Mouse (Mus musculus): ENCODE data around the gene Gm49369. TPM values are rescaled to one million over a fixed set of nuclear protein-coding genes. Genes with fewer than 3 reads are reported as not detected.
A peak's percentile ranks its signal among the peaks of the same experiment; 100 is the strongest.

Gm49369 gene
- polyA plus RNA-seq, 1 experiment from 2014 or later = 5.1 TPM

GRCm38 (mm10) chr7:142394261-142395190 is 12.1 kb upstream of the Gm49369 start:
- DNase-seq (ENCODE audit: low spot score) = peak; percentile 15

DNA sequence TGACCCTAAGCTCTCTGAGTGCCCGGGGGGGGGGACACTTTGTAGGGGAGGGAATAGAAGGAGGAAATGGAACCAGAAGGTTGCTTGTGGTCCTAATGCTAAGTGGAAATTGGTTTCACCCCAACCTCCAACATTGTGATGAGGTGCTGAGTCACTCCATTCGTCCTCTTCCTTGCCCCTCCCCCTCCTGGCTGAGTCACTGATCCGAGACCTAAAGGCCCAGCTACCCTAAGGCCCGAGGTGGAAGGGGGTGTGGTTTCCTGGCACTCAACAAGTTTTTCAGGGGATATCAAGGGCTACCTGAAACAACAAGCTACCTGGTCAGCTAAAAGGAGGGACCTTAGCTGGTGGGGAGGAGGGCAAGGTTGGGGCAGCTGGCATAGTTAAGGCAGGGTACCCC is 10.7 kb upstream of the Gm49369 start:
- DNase-seq (ENCODE audit: low spot score) = no peak

DNA sequence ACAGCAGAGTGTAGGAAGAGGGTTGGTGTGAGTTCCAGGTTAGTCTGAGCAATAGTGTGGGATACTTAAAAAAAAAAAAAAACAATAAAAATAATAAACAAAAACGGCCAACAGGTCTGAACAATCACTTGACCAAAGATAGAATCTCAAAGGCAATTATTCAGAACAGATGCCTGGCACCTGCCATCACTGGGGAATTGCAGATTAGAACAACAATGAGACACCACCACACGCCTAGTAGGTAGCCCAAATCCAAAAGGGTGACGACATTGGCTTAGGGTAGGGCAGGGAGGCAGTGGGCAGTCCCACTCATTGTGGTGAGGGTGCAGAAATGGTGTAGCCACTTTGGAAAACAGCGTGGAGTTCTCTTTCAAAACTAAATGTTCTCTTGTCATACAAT is 9.1 kb upstream of the Gm49369 start:
- no peak for DNase-seq (ENCODE audit: low spot score)

DNA sequence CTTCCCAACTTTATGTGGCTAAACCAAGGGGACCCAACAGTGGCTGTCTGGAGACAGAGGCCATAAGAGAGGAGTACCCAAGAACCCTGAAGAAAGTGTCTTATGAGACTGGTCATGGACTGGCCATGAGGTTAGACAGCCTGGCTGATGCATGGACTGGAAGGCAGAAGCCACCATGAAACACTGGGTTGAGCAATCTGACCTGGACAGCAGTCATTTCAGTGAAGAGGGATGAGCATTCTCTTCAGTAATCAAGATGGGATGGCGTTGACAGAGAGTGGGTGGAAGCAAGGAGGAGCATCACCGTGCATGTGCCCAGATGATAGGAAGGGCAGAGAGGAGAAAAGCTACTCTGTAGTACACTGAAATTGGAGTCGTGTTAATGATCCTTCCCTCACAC is 8.6 kb upstream of the Gm49369 start:
- DNase-seq (ENCODE audit: low spot score) = no peak

DNA sequence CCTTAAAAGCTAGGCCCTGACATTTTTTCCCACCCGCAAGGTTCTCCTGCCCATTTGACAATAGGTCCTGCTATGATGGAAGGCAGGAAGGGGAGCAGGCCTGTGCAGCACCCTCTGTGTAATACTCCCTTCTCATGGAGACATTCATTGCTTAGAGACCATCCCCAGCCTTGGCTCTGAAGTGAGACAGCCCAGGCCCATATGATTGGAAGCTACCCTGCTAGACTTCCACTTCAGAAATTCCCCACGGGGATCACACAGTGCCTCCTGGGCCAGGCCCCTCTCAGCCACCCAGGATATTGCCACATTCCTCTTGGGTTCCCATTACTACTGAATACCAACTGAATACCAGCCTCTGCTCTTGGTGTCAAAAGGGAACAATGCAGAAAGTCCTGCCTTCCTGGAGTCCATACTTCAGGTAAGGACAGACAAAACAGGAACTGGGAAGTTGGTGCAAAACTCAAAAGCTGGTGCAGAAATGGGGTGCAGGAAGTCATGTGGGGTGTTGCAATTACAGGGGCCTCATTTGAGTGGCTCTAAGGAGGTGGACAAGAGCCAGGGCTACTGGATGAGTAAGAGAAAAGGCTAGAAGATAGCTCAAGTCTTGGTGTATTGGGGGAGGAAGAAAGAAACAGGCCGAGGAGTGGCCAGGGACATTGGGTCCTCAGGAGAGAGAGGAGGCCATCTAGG is 7.6 kb upstream of the Gm49369 start:
- no peak for DNase-seq (ENCODE audit: low spot score)

DNA sequence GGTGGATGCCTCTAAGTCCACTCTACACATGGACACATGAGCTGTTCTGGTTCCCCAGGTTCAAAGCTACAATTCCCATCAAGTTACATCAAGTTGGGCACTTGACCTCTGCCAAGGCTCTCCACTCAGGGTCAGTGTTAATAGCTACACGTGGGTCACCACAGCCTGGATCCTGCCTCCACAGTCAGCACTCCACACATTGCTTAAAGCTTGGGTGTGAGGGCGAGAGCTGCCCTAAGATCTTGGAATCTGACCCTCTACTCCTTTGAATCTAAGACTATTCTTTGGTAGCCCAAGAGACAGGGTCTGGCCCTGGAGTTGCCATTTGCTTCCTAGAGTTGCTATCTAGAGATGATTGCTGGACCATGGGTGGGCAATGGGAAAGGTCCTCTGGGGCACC is 6.3 kb upstream of the Gm49369 start:
- DNase-seq (ENCODE audit: low spot score) = no peak

DNA sequence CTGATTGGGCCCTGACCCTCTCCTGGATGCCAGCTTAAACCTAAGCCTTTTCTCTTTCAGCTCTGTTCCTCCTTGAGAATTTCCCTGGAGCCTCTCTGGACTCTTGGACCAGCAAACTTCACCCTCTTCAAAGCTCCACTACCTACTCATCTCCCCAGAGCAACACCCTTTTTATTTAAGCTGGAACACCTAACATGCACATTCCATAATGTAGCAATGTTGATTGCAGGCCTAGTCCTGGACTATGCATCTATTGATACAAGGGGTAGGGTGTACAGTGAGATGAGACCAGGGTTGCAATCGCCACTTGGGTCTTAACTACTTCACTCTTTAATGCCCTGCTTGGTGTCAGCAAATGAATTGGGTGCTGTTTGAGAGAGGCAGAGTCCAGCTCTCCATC is 5.7 kb upstream of the Gm49369 start:
- no peak for DNase-seq (ENCODE audit: low spot score)

DNA sequence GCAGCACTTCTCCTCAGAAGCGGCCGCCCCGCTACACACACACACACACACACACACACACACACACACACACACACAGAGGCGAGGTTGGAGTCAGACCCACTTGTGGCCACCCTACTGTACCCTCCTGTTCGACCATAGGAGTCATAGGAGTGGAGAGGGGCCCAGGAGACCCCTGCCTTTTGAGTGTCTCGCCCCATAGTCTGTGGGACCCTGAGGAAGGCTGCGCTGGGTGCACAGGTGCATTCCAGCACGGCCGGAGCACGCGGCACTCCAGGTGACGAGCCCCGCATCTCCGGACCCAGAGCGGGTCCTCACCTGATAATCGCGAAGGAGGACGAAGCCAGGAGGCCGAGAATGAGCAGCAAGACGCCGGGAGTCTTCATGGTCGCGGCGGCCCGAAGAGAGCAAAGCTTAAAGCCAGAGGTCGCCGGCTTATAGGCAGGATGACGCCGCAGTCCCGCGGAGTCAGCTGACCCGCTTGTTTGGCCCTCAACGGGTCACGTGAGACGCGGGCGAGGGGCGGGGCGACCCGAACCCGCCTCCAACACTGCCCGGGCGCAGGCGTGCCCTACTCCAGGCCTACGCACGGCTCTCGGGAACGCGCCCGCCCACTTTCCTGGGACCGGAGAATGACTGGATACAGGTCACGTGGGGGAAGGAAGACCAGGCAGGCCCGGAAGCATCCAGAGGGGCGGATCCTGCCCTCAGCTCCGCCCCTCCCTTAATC is 5.1 kb upstream of the Gm49369 start, which contains the start of gene Ctsd:
Gene Ctsd, minus strand, starts transcription at position 620 of the 730 bp plus-strand sequence.
- DNase-seq (ENCODE audit: low spot score) = peak; percentile 90

- DNase-seq (ENCODE audit: low spot score) = no peak
These were observed 4.2 kb upstream of the Gm49369 start for GRCm38 (mm10) chr7:142386621-142387201.

DNA sequence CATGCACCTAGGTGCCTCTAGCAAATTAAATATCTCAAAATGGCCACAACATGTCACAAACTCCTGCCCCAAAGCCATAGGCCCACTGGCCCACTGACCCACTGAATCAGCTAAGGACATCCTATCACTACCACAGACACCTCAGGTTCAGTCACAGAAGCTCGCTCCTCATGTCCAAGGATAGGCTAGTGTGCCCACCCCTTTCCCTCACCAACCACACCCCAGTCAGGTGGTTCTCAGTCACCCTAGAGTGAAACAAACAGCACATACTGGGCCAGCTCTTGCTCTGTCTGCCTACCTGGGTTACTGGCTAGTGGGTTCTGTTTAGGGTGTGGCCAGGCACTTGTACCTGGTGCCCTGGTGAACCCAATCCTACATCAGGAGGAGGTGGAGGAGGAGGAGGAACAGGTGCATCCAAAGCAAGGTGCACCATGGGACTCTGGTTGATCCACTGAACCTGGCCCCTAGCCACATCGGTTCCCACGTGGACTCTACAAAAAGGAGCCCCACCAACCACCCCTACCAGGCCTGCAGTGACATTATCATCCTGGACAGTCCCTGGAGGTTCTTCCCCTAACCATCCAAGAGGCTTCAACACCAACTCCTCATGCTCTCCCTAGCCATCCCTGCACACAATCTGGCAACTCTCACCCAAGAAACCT is 3.4 kb upstream of the Gm49369 start:
- DNase-seq (ENCODE audit: low spot score) = no peak

GRCm38 (mm10) chr7:142384306-142384705 is 1.8 kb upstream of the Gm49369 start:
- DNase-seq (ENCODE audit: low spot score) = no peak

DNA sequence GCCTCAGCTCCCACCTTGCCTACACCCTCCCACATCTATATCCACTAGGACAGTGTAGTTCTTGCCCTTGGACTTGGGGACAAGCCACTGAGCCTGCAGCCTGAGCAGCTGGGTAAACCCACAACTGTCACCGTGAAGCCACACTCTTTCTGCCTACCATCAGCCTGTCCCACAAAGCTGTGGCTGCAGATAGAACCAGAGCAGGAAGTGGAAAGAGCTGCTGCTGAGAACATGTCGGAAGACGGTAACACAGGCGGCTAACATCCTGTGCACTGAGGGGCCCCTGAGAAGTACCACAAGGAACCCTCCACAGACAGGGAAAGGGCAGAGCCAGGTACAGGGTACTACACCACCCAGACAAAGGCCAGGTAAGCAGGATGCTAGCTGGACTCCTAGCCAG is 1.3 kb downstream of the Gm49369 start:
- DNase-seq (ENCODE audit: low spot score) = peak; percentile 86

DNA sequence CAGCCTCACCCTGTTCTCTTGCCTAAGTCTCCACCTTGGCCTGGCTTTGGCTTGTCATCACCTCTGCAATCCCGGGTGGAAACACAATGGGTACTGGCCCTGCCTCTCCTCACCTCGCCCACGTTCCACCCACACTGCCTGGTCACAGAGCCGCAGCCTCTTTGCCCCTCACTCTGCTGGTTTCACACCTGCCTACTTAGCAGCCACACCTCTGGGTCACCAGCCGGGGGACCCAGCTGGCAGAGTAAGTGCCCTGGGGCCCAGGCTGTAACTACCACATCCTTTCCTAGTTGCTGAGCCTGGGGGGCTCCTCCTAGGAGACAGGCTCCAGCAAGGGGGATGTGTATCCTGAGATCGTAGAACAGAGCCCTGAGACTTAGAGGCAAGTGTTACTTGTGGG is 3.3 kb downstream of the Gm49369 start:
- DNase-seq (ENCODE audit: low spot score) = peak; percentile 78

DNA sequence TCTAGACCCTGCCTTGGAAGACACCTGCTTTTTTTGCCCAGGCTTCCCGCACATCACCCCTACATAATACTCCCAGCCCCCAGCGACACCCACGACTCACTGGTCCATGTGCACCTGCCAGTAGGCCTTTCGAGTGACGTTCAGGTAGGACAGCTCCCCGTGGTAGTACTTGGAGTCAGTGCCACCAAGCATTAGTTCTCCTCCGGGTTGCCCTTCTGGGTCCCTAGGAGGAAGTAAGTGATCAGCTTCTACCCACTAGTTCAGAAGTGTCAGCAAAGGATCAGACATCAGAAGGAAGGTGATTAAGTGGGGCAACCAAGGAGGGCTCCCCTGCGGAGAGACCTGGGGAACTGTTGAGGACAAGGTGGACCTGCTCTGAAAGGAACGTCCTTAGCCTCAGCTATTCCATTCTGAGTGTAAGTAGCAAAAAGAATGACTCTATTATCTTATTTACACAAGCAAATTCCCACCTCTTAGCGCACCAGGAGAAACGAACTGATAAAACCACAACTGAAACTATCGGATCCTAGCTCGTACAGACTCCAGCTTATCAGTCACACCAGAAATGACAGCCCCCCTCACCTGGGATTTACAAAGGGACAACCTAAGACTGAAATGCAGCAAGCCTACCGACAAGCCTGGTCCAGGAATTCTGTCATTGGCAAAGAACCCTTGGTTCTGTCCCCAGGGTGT is 5.1 kb downstream of the Gm49369 start:
- DNase-seq (ENCODE audit: low spot score) = no peak

DNA sequence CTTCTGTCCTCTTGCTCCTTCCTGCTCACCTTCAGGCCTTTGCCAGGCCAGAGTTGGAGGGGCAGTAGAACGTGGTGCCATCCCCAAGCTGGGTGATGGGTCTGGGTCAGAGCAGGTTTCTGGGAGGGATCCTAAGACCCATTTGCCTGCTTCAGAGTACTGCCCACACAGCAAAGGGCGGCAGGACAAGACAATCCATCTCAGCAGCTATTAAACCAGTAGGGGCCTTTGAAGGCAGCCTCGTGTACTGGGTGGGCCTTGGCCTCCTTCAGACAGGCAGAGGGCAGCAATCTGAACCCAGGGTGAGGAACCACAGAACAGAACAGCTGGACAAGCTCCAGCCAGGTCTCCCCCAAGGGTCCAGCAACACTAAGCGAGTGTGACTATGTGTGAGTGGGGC is 6.4 kb downstream of the Gm49369 start:
- no peak for DNase-seq (ENCODE audit: low spot score)

- DNase-seq (ENCODE audit: low spot score) = no peak
These were observed 7.2 kb downstream of the Gm49369 start for GRCm38 (mm10) chr7:142375261-142375724.

GRCm38 (mm10) chr7:142374413-142375015 is 8.0 kb downstream of the Gm49369 start:
- DNase-seq (ENCODE audit: low spot score) = no peak

DNA sequence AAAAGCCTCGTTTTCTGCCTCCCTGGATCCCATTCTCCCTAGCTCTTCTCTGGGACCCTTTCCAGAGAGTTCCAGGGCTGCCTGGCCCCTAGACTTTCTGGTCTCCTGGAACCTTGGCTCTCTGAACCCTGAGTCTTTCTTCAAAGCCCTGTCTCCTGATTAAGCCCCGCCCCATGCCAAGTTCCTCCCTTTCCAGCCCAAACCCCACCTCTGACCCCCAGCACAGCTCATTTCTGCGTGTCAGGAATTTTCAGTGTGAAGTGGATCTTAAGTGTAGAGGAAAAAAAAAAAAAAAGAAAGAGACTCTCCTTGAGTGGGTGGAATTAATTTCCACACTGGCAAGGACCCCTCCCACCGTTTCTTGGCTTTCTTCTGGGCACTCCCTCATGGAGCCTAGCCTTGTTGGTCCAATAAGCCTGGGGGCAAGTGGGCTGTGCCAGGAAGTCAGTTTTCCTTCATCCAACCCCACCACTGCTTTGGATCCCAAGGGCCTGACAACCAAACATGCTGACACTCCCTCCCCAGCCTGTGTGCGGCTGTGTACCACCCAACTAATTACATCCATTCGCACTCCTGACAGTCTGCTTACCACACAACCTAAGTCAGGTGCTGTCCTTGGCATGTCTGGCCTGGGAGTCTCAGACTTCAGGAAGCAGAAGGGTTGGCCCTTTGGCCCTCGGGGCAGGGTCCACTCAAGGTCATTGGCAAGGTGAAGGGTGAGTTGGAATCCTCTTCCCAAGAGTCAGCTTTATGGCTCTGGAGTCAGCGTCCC is 8.6 kb downstream of the Gm49369 start, which contains the start of gene Ifitm10:
Gene Ifitm10, minus strand, starts transcription at position 113 of the 772 bp plus-strand sequence.
- DNase-seq (ENCODE audit: low spot score) = no peak

- no peak for DNase-seq (ENCODE audit: low spot score)
These were observed 9.4 kb downstream of the Gm49369 start for GRCm38 (mm10) chr7:142373039-142373438.
